Mouse (Mus musculus) urinary bladder, adult 2 months (tissue): ENCODE measurements around the gene Grik3. TPM values are rescaled to one million over a fixed set of nuclear protein-coding genes. Genes with fewer than 3 reads are reported as not detected.

ENCODE experiments used
- DNase-seq: peaks from one replicate; pipeline ENCODE4 v3.0.0; 2022; ENCODE audit warnings: low spot score
- polyA plus RNA-seq: library from polyadenylated mRNA; depleted of rRNA; stranded (reverse); fragments of >200 nt; gene quantifications from 2 replicates; pipeline ENCODE4 v1.2.3, GENCODE M21; 2012

Grik3 gene
- polyA plus RNA-seq, 1 experiment, result 0.72 TPM

DNA sequence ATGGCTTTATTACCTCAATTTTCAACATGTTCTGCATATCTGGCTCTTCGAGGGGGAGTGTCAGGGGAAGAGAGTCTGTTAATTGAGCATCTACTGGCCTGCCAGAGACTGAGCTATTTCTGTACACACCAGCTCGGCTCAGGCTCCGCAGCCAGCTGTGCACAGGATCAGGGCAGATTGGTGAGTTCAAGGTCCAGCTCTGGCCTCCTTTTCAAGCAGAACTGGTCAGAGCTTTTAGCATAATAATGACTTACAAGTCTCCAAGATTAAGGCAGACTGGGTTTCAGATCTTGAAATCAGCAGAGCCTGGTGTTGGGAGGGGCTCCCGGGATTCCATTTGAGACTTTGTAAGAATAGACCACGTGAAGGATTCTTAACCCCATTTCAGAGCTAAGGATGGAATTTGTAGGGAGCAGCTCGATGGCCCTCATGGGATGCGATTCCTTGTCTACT lies 55.3 kb downstream of the Grik3 start:
- DNase-seq, result no peak

DNA sequence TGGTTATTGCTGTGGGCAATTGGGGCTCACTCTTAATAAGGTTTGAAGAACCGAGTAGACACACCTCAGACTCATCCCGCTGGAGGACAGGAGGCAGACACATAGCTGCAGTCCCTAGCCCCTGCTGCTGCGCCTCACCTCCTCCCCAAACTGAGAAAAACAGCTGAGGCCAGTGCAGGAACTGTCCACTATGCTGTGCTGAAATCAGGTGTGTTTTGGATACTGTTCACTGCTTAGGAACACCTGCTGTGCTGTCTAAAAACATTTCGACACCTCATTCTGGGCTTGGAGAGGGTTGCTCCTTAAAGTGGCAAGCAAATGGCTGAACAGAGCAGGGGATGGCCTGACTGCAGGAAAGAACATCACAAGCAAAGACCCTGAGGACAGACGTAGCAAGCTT lies 57.7 kb downstream of the Grik3 start:
- no peak for DNase-seq

DNA sequence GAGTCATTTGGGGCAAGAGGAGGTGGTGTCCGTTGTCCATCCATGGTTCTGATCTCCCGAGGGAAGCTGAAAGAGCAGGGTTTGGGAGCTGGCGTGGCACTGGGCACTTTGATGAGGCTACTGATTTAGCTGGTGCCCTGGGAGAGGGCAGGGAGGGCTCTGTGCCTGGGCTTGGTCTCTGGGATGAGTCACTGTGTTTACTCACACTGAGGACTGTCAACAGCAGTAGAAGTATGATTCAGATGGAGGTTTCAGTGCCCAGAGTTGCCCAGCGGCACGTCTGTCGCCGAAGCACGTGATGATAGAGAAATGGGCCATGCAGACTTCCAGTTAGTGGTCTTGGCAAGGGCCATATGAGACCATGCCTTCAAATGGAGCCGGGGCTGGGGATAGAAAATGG lies 63.3 kb downstream of the Grik3 start:
- DNase-seq, result no peak

- no peak for DNase-seq
Measured at GRCm38 (mm10) chr4:125556405-125557308, 66.2 kb downstream of the Grik3 start.

DNA sequence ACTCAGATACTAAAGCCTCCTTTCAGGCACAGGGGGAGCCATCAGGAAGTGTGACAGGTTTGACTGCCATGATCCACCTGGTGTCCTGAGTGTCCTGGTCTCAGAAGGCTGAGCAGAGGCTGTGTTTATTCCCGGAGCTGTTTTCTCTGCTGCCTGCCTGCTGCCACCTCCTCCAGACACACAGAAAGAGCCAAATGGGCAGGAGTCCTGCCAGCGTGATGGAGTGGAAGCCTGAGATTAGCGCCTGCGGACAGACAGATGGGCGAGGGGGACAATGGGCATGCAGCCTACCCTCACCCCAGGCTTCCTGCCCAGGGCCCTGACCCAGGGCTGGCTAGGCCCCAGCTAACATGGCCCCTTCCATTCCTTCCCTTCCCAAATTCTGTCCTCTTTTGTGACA lies 69.1 kb downstream of the Grik3 start:
- no peak for DNase-seq

- DNase-seq, result no peak
Measured at GRCm38 (mm10) chr4:125560806-125561205, 70.3 kb downstream of the Grik3 start.

- no peak for DNase-seq
Measured at GRCm38 (mm10) chr4:125563579-125563978, 73.1 kb downstream of the Grik3 start.

- DNase-seq, result no peak
Measured at GRCm38 (mm10) chr4:125564008-125564710, 73.7 kb downstream of the Grik3 start.

GRCm38 (mm10) chr4:125565711-125566439 lies 75.4 kb downstream of the Grik3 start:
- DNase-seq, result no peak

- no peak for DNase-seq
Measured at GRCm38 (mm10) chr4:125568210-125568609, 77.7 kb downstream of the Grik3 start.

GRCm38 (mm10) chr4:125571651-125572311 lies 81.3 kb downstream of the Grik3 start:
- no peak for DNase-seq

- DNase-seq, result no peak
Measured at GRCm38 (mm10) chr4:125572312-125572663, 81.8 kb downstream of the Grik3 start.

DNA sequence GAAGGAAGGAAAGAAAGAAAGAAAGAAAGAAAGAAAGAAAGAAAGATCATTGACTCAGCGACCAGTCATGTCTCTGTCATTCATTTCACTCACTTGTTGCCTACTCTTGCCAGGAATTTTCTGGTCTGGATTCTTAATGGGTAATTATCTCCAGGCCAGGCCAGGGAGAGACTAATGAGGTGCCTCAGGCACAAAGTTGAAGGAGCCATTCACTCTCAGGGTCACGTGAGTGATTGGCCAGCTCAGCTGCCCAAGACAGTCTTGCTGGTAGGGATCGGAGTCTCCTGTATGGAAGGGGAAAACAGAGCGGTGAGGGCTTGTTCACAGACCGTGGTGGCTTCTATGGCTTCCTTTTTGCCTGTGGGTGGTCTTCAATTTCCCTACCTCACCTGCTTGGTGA lies 82.5 kb downstream of the Grik3 start:
- no peak for DNase-seq

GRCm38 (mm10) chr4:125573951-125574675 lies 83.6 kb downstream of the Grik3 start:
- DNase-seq, result no peak

- no peak for DNase-seq
Measured at GRCm38 (mm10) chr4:125580336-125580735, 89.8 kb downstream of the Grik3 start.

DNA sequence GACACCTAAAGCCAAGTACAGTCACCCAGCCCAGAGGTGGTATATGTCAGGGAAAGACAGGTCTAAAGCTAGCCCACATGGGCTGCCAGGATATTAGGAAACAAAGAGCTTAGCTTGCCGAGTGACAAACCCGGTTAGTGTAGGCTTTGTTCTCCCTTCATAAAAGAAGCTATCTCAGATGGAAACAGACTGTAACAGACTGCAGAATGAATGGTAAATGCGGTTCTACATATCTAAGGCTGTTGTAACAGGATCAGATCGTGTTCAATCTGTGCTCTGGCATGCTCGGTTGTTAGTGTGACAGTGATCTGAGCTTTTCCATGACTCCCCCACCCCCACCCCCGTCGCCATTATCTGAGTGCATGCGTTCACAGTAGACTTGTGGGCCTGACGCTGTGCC lies 92.8 kb downstream of the Grik3 start:
- DNase-seq, result no peak

DNA sequence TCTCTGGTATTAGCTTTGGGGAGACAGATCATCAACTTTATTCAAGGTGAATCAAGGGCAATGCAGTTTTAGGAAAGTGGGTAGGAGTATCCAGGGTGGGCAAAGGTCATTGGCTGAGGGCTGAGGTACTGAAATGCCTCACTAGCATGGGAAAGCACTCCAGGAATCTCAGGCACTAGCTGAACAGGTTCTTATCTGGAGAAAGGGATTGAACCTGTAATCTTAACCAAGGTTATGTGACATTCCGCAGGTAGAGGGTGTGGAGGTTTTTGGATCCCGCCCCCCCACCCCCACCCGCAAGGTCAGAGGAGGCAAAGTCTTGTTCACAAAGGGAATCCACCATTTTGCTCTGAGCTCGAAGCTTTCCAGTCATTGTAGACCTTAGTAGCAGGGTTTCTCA lies 93.4 kb downstream of the Grik3 start:
- no peak for DNase-seq

GRCm38 (mm10) chr4:125584676-125585075 lies 94.2 kb downstream of the Grik3 start:
- no peak for DNase-seq

DNA sequence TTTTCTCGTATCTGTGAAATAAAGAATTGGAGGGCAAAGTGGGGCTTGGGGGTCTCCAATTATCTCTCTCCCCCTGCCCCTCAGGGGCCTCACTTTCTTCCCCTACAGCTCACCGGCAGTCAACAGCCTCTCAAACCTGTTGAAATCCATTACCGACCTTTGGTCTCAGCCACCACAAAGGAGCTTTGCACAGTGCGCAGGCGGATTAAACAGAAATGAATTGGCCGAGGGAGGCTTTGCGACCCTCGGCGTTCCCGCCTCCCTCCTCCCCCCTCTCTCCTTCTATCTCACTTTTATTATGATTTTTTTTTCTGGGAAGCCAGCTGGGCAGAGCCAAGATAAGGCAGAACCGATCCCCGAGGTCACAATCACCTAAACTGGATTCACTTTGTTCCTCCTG lies 97.1 kb downstream of the Grik3 start:
- DNase-seq, result no peak

DNA sequence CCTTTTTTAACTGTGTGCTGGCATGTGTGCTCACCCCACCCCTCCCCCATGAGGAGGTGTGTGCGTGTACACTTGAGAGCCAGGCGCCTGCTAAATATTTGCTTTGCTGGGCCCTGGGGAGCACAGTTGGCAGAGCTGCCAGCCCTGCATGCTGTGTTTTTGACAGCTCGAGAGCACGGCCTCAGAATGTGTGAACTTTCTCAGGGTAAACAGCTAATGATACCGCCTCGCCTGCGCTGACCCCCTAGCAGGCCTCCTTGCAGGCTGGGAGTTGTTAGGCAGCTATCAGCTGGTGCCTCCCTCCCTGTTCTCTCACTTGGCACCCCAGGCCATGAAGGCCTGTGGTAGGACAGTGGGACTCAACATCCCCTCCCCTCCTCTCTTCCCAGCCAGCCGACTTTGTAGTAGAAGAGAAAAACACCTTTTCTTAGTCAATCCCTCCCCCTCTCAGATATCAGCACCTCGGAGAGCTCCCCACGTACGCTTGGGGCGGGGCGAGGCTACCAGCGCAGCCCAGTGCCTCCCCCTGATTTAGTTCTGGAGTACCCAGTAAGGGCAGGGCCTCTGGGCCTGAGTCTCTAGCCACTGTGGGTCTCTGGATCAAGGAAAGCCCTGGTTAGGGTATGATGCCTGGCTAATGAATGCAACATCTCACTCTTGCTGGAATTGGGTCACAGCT lies 99.9 kb downstream of the Grik3 start:
- no peak for DNase-seq

GRCm38 (mm10) chr4:125592663-125593062 lies 102.2 kb downstream of the Grik3 start:
- no peak for DNase-seq
